Mouse (Mus musculus): ENCODE results near the gene Mnd1.

DNA sequence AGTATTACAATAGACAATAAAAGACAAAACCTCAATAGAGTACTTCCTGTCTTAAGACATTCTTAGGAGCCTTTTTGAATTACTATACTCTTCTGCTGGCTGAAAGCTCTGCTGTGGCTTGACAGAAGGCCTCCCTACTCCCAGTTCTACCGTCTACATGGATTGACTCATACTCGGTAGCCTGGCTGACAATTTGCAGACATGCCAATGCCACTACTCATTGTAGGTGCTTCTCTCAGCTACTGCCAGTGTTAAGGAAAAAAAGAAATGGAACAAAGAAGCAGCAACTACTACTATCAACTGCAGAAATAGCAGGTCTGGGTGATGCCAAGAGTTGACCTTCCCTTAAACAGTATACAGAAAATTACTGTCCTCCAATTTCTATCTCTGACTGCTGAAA lies 47.0 kb downstream of the Mnd1 start:
- TF ChIP-seq CTCF (IDR thresholded peaks at IDR 0.05), result no peak
- TF ChIP-seq EP300 (IDR thresholded peaks at IDR 0.05), result no peak
